Mouse (Mus musculus) ES-E14 (cell line): ENCODE measurements at regions not wholly inside any gene's neighbourhood (a gene's known extent, or its start where the extent isn't known, plus 50 kb on each side); places are given as distances from the start of the nearest gene placed in this dataset.

Experiments used
- DNase-seq: peaks from one replicate; pipeline ENCODE4 v3.0.0-alpha.2; 2013; ENCODE audit warnings: low read depth, low spot score
- H3K27ac ChIP-seq: 2 replicates; pipeline ENCODE4 v1.5.1; 2012; ENCODE audit warnings: low read depth, mild to moderate bottlenecking, low read length, moderate library complexity, mixed read lengths; ENCODE audit not compliant: poor library complexity, insufficient read depth, severe bottlenecking
- H3K36me3 ChIP-seq: 2 replicates; pipeline ENCODE4 v1.6.1; 2012; ENCODE audit warnings: mild to moderate bottlenecking, low read length, moderate library complexity, mixed read lengths; ENCODE audit not compliant: control insufficient read depth, poor library complexity, insufficient read depth, severe bottlenecking
- H3K4me1 ChIP-seq, 2 experiments: fragments of 150-350 bp in 1 of 2; sonication (generic) in 1 of 2; 2 replicates each; pipeline ENCODE4 v1.6.1; 2012; ENCODE audit warnings: low read length in 2 of 2, mild to moderate bottlenecking in 1 of 2, mixed read lengths in 1 of 2; ENCODE audit not compliant: control insufficient read depth in 2 of 2, insufficient read depth in 2 of 2, poor library complexity in 1 of 2
- H3K4me3 ChIP-seq, 2 experiments: fragments of 150-350 bp in 1 of 2; sonication (generic) in 1 of 2; 2 replicates each; pipeline ENCODE4 v1.5.1; 2012; ENCODE audit warnings: low read length in 2 of 2, low read depth in 1 of 2, mild to moderate bottlenecking in 1 of 2, mixed read lengths in 1 of 2; ENCODE audit not compliant: insufficient read depth in 1 of 2, poor library complexity in 1 of 2, severe bottlenecking in 1 of 2
- H3K9ac ChIP-seq: 2 replicates; pipeline ENCODE4 v1.6.1; 2012; ENCODE audit warnings: low read depth, mild to moderate bottlenecking, low read length, mixed read lengths; ENCODE audit not compliant: poor library complexity, insufficient read depth, severe bottlenecking
- H3K9me3 ChIP-seq: fragments of 150-350 bp; sonication (generic); 2 replicates; pipeline ENCODE4 v1.6.1; 2012; ENCODE audit warnings: low read depth, mild to moderate bottlenecking, low read length; ENCODE audit not compliant: control insufficient read depth, insufficient read depth
- CHD2 ChIP-seq: IDR thresholded peaks from 2 replicates; pipeline ENCODE4 v1.6.1; 2014; ENCODE audit warnings: mild to moderate bottlenecking, low read depth, low read length, inconsistent platforms
- HCFC1 ChIP-seq: IDR thresholded peaks from 2 replicates; pipeline ENCODE4 v1.6.1; 2012; ENCODE audit warnings: low read length, inconsistent platforms, borderline replicate concordance; ENCODE audit not compliant: insufficient read depth
- MAFK ChIP-seq: IDR thresholded peaks from 2 replicates; pipeline ENCODE4 v1.6.1; 2014; ENCODE audit warnings: mild to moderate bottlenecking, low read depth, low read length, inconsistent platforms; ENCODE audit not compliant: insufficient read depth
- ZC3H11A ChIP-seq: IDR thresholded peaks from 2 replicates; pipeline ENCODE4 v1.6.1; 2012; ENCODE audit warnings: low read depth, mild to moderate bottlenecking, inconsistent platforms, low read length, borderline replicate concordance
- ZNF384 ChIP-seq: IDR thresholded peaks from 2 replicates; pipeline ENCODE4 v1.6.1; 2012; ENCODE audit warnings: low read depth, low read length, inconsistent platforms
- in situ Hi-C, 2 experiments: fragments of 600-800 bp; cut with MboI; formaldehyde crosslinking; loops; one replicate each; pipeline ENCODE4 v1.15.1; 2025; ENCODE audit warnings: low sequenced_read_pairs in 2 of 2, inconsistent platforms in 1 of 2; ENCODE audit not compliant: unreplicated experiment in 2 of 2

- Histone ChIP-seq H3K9ac (no peak overlapping the region), H3K27ac (no peak overlapping the region), H3K4me3 (no peak overlapping the region), H3K36me3 (no peaks in the 10 kb centered on the region), H3K4me1 (no peaks in the 10 kb centered on the region), H3K9me3 (no peaks in the 10 kb centered on the region)
- TF ChIP-seq ZC3H11A (no peak), MAFK (no peak), ZNF384 (no peak), CHD2 (no peak), HCFC1 (no peak)
- no peak for DNase-seq
- in situ Hi-C loops, result no loop called here
These were observed 173.3 kb upstream of the Opcml start for GRCm38 (mm10) chr9:27617096-27617839.

- Histone ChIP-seq H3K27ac (no peak overlapping the region), H3K4me3 (no peak overlapping the region), H3K36me3 (no peaks in the 10 kb centered on the region), H3K4me1 (no peaks in the 10 kb centered on the region), H3K9me3 (no peaks in the 10 kb centered on the region), H3K9ac (no peak overlapping the region)
- TF ChIP-seq ZNF384, result no peak
- TF ChIP-seq HCFC1, result no peak
- no peak for TF ChIP-seq CHD2
- TF ChIP-seq ZC3H11A, result no peak
- no peak for TF ChIP-seq MAFK
- in situ Hi-C loops, result no loop called here
- no peak for DNase-seq
These were observed 155.7 kb upstream of the Opcml start for GRCm38 (mm10) chr9:27634901-27635300.

GRCm38 (mm10) chr9:27640611-27641010 lies 150.0 kb upstream of the Opcml start:
- no peak for DNase-seq

GRCm38 (mm10) chr9:27643312-27643711 lies 147.3 kb upstream of the Opcml start:
- Histone ChIP-seq H3K4me1 (no peaks in the 10 kb centered on the region), H3K9ac (no peak overlapping the region), H3K36me3 (no peaks in the 10 kb centered on the region), H3K27ac (no peak overlapping the region), H3K9me3 (no peaks in the 10 kb centered on the region), H3K4me3 (no peak overlapping the region)
- in situ Hi-C loops, result no loop called here
- TF ChIP-seq CHD2 (no peak), MAFK (no peak), HCFC1 (no peak), ZNF384 (no peak), ZC3H11A (no peak)
- no peak for DNase-seq

More at GRCm38 (mm10) chr9:27640611-27641010, 150.0 kb upstream of the Opcml start:
- in situ Hi-C loops, result no loop called here
- H3K9ac ChIP-seq, result no peak overlapping the region
- TF ChIP-seq MAFK (no peak), ZNF384 (no peak), HCFC1 (no peak), CHD2 (no peak)
- no peak overlapping the region for H3K27ac ChIP-seq
- H3K9me3 ChIP-seq, result no peaks in the 10 kb centered on the region
- no peaks in the 10 kb centered on the region for H3K36me3 ChIP-seq
- H3K4me1 ChIP-seq, result no peaks in the 10 kb centered on the region
- no peak overlapping the region for H3K4me3 ChIP-seq
